Mouse (Mus musculus) R1 (cell line): ENCODE measurements at regions not wholly inside any gene's neighbourhood (a gene's known extent, or its start where the extent isn't known, plus 50 kb on each side); places are given as distances from the start of the nearest gene placed in this dataset.
"Not testable (repeated sequence)": the region's sequence is repeated elsewhere in the genome, so short reads cannot be mapped to it uniquely, and the experiment has no call there.

ENCODE experiments used
- DNase-seq: peaks from one replicate; pipeline ENCODE4 v3.0.0-alpha.2; 2018; ENCODE audit warnings: low read depth, low spot score

- peak; percentile 24 for DNase-seq
Measured at GRCm38 (mm10) chr13:65563303-65563702, 50.8 kb downstream of the Gm10139 start.

DNA sequence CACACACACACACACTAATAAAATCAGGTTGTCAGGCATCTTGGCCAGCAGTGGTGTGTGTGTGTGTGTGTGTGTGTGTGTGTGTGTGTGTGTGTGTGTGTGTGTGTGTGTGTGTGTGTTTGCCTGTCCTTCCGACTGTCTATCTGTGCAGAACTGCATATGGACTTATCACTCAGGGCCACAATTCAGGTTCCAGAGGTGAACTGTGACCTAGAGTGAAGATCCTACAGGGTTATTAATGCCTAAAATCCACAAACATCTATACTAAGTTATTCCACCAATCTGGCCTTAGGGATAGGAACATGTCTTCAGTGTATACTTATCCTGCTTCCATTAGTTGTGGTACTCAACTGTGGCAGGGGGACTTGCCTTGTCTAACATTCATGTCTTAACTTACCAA is 73.8 kb downstream of the Gm10139 start:
- not testable (repeated sequence) for DNase-seq

GRCm38 (mm10) chr13:65620199-65620598 is 107.7 kb downstream of the Gm10139 start:
- peak; percentile 97 for DNase-seq

- DNase-seq: peak; percentile 88
Measured at GRCm38 (mm10) chr13:65650297-65650696, 137.8 kb downstream of the Gm10139 start.

GRCm38 (mm10) chr13:65659865-65660264 is 147.4 kb downstream of the Gm10139 start:
- not testable (repeated sequence) for DNase-seq
